Mouse (Mus musculus): ENCODE measurements around the gene Txndc8. TPM values are rescaled to one million over a fixed set of nuclear protein-coding genes. Genes with fewer than 3 reads are reported as not detected.

The Txndc8 gene
- polyA plus RNA-seq, 2 experiments, result not detected

DNA sequence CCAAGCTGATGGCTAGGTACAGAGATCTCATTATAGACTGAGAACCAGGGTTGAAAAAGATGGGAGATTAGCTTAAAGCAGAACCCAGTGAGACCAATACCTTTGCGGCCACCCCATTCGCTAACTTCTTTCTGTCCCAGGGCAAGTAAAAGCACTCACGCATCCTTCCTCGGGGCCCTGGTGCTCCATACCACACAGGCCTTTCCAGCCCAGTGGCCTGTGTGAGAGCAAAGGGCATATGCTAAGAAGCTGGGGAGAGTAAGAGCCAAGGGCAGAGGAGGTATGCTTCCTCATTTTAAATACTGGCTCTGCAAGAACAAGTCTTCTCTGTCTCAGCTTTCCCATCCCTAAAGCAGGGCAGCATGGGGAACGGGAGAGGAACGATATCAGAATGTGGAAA lies 59.1 kb downstream of the Txndc8 start:
- Histone ChIP-seq H3K36me3 (replicated peaks; ENCODE audit: control insufficient read depth, insufficient read depth, low read depth) (peaks cover 48% of the 10 kb centered on the region), H3K9me3 (ENCODE audit: control insufficient read depth, low read length) (no peaks in the 10 kb centered on the region; the same call in 1 of the 2 replicates), H3K4me1 (replicated peaks; ENCODE audit: control insufficient read depth in 2 of 2, insufficient read depth in 2 of 2, low read length in 1 of 2) (peaks cover 14 to 19% of the 10 kb centered on the region in 2 experiments), H3K4me3 (ENCODE audit: insufficient read depth in 1 of 2, low read depth in 2 of 2, low read length in 2 of 2) (no peak overlapping the region), H3K9ac (replicated peaks) (no peak overlapping the region), H3K4me2 (ENCODE audit: low read depth) (no peak overlapping the region), H3K27me3 (ENCODE audit: control insufficient read depth, insufficient read depth, low read length) (no peaks in the 10 kb centered on the region), H3K27ac (no peak overlapping the region)
- ATAC-seq (ENCODE audit: insufficient read depth) (no peak), DNase-seq (ENCODE audit: low read depth in 3 of 3, low spot score in 3 of 3) (no peak)
- WGBS (ENCODE audit: insufficient replicate concordance), result 85% methylated on average over 6 of the region's 6 CpGs
- TF ChIP-seq CTCF (IDR thresholded peaks at IDR 0.05; ENCODE audit: low read depth) (no peak), EP300 (IDR thresholded peaks at IDR 0.05; ENCODE audit: low read depth) (no peak)

DNA sequence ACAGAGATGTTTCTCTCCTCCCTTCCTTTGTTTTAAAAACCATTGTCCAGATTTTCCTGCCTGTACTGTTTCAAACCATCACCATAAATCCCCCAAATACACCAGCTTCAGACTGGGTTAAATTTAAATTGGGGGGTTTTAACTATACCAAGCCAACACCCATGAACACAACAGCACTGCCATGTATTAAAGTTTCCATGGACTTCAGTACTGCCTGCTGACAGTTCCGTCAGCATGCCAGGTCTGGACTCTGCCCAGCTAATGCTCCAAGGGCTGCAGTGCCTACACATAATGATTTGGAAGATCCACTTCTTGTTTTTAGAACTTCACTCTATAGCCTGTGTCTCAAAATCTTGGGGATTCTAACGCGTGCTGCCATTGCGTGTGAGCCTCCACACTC lies 61.4 kb downstream of the Txndc8 start:
- Histone ChIP-seq H3K9ac (replicated peaks) (no peak overlapping the region), H3K36me3 (replicated peaks; ENCODE audit: control insufficient read depth, insufficient read depth, low read depth) (peaks cover 58% of the 10 kb centered on the region), H3K27ac (no peak overlapping the region), H3K4me2 (ENCODE audit: low read depth) (no peak overlapping the region), H3K27me3 (ENCODE audit: control insufficient read depth, insufficient read depth, low read length) (no peaks in the 10 kb centered on the region), H3K4me3 (ENCODE audit: insufficient read depth in 1 of 2, low read depth in 2 of 2, low read length in 2 of 2) (no peak overlapping the region), H3K4me1 (replicated peaks; ENCODE audit: control insufficient read depth in 2 of 2, insufficient read depth in 2 of 2, low read length in 1 of 2) (peaks cover 0 to 3% of the 10 kb centered on the region in 2 experiments; a peak in 2 of 4 replicates), H3K9me3 (ENCODE audit: control insufficient read depth, low read length) (no peaks in the 10 kb centered on the region; the same call in 1 of the 2 replicates)
- no peak for DNase-seq (ENCODE audit: low read depth in 3 of 3, low spot score in 3 of 3)
- 87% methylated on average over 4 of the region's 4 CpGs for WGBS (ENCODE audit: insufficient replicate concordance)
- TF ChIP-seq CTCF (IDR thresholded peaks at IDR 0.05; ENCODE audit: low read depth) (no peak), EP300 (IDR thresholded peaks at IDR 0.05; ENCODE audit: low read depth) (no peak)
- ATAC-seq (ENCODE audit: insufficient read depth), result no peak

DNA sequence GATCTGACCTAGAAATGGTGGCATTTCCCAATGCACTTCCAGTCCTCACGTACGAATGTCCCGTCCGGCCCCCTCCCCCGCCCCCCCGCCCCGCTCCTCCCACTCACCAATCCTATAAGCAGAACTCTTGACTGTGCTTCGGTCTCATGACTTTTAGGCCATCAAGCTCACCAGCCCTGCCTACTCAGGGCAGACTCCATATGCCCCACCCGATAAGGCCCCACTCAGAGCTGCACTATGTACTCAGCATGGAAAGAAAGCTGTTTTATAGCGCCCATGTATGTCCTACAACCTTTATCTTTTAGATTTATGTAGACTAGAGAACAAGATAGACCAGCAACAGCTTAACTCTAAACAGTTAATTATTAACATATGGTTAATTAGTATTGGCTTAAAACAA lies 61.9 kb downstream of the Txndc8 start:
- TF ChIP-seq EP300 (IDR thresholded peaks at IDR 0.05; ENCODE audit: low read depth), result no peak
- no peak for TF ChIP-seq CTCF (IDR thresholded peaks at IDR 0.05; ENCODE audit: low read depth)
- H3K9me3 ChIP-seq (ENCODE audit: control insufficient read depth, low read length), result no peaks in the 10 kb centered on the region; the same call in 1 of the 2 replicates
- no peaks in the 10 kb centered on the region for H3K27me3 ChIP-seq (ENCODE audit: control insufficient read depth, insufficient read depth, low read length)
- H3K4me2 ChIP-seq (ENCODE audit: low read depth), result no peak overlapping the region
- ATAC-seq (ENCODE audit: insufficient read depth) (no peak), DNase-seq (ENCODE audit: low read depth in 3 of 3, low spot score in 3 of 3) (no peak)
- H3K4me1 ChIP-seq (replicated peaks; ENCODE audit: control insufficient read depth in 2 of 2, insufficient read depth in 2 of 2, low read length in 1 of 2), result peaks cover 0 to 3% of the 10 kb centered on the region in 2 experiments; a peak in 2 of 4 replicates
- H3K36me3 ChIP-seq (replicated peaks; ENCODE audit: control insufficient read depth, insufficient read depth, low read depth), result peaks cover 57% of the 10 kb centered on the region
- no peak overlapping the region for H3K9ac ChIP-seq (replicated peaks)
- no peak overlapping the region for H3K27ac ChIP-seq
- 79% methylated on average over 10 of the region's 10 CpGs for WGBS (ENCODE audit: insufficient replicate concordance)
- H3K4me3 ChIP-seq (ENCODE audit: insufficient read depth in 1 of 2, low read depth in 2 of 2, low read length in 2 of 2), result no peak overlapping the region

DNA sequence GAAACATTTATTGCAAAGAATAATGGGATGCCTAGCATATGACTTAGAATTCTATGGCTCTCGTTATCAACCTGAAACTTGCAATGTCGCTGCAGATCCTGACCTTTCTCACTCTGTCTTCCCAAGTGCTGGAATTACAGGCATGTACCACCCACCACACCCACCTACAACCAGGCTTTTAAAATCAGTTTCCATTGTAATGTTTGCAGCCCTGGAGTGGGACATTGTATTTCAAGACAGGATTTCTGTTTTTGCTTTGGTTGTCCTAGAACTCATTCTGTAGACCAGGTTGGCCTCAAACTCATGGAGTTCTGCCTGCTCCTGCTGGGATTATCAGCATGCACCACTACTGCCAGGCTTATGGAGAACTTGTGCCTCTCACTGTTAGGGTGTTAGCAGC lies 66.0 kb downstream of the Txndc8 start:
- H3K4me2 ChIP-seq (ENCODE audit: low read depth), result no peak overlapping the region
- DNase-seq (ENCODE audit: low read depth in 3 of 3, low spot score in 3 of 3) (no peak), ATAC-seq (ENCODE audit: insufficient read depth) (no peak)
- no peak overlapping the region for H3K9ac ChIP-seq (replicated peaks)
- no peaks in the 10 kb centered on the region for H3K27me3 ChIP-seq (ENCODE audit: control insufficient read depth, insufficient read depth, low read length)
- peaks cover 0 to 3% of the 10 kb centered on the region in 2 experiments; a peak in 1 of 4 replicates for H3K4me1 ChIP-seq (replicated peaks; ENCODE audit: control insufficient read depth in 2 of 2, insufficient read depth in 2 of 2, low read length in 1 of 2)
- H3K36me3 ChIP-seq (replicated peaks; ENCODE audit: control insufficient read depth, insufficient read depth, low read depth), result peaks cover 24% of the 10 kb centered on the region
- no peak for TF ChIP-seq CTCF (IDR thresholded peaks at IDR 0.05; ENCODE audit: low read depth)
- TF ChIP-seq EP300 (IDR thresholded peaks at IDR 0.05; ENCODE audit: low read depth), result no peak
- H3K9me3 ChIP-seq (ENCODE audit: control insufficient read depth, low read length), result no peaks in the 10 kb centered on the region
- 79% methylated on average over 2 of the region's 2 CpGs for WGBS (ENCODE audit: insufficient replicate concordance)
- no peak overlapping the region for H3K27ac ChIP-seq
- no peak overlapping the region for H3K4me3 ChIP-seq (ENCODE audit: insufficient read depth in 1 of 2, low read depth in 2 of 2, low read length in 2 of 2)

DNA sequence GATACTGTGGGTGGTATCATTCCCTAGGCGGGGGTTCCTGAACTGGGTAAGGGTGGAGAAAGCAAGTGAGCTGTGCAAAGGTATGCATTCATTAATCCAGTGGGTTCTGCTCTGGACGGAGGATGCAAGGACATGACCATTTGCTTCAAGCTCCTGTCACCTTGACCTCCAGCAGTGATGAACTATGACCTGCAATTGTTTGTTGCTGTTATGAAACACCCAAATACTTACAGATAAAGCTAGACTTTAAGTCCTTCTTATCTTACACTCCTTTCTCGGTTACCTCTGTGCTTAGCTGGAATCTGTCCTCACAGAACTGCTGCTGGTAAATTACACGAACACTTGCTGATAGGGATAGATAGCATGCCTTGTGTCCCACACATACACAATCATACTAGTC lies 68.3 kb downstream of the Txndc8 start:
- Histone ChIP-seq H3K9ac (replicated peaks) (no peak overlapping the region), H3K4me1 (replicated peaks; ENCODE audit: control insufficient read depth in 2 of 2, insufficient read depth in 2 of 2, low read length in 1 of 2) (no peaks in the 10 kb centered on the region), H3K27me3 (ENCODE audit: control insufficient read depth, insufficient read depth, low read length) (no peaks in the 10 kb centered on the region), H3K9me3 (ENCODE audit: control insufficient read depth, low read length) (no peaks in the 10 kb centered on the region), H3K4me3 (ENCODE audit: insufficient read depth in 1 of 2, low read depth in 2 of 2, low read length in 2 of 2) (no peak overlapping the region), H3K36me3 (replicated peaks; ENCODE audit: control insufficient read depth, insufficient read depth, low read depth) (peaks cover 16% of the 10 kb centered on the region), H3K4me2 (ENCODE audit: low read depth) (no peak overlapping the region), H3K27ac (no peak overlapping the region)
- no peak for ATAC-seq (ENCODE audit: insufficient read depth)
- 38% methylated on average over 4 of the region's 4 CpGs for WGBS (ENCODE audit: insufficient replicate concordance)
- TF ChIP-seq CTCF (IDR thresholded peaks at IDR 0.05; ENCODE audit: low read depth) (no peak), EP300 (IDR thresholded peaks at IDR 0.05; ENCODE audit: low read depth) (no peak)
- DNase-seq (ENCODE audit: low read depth in 3 of 3, low spot score in 3 of 3), result no peak

All from liver, embryonic 14.5 days (tissue).